Mouse (Mus musculus) liver, postnatal 0 days (tissue): Measurements from ENCODE around the gene Mrvi1.

Source experiments
- CTCF ChIP-seq: sonication (generic); IDR thresholded peaks from 2 replicates; pipeline ENCODE4 v1.5.1; 2016; ENCODE audit warnings: antibody characterized with exemption, low read depth
- EP300 ChIP-seq: IDR thresholded peaks from 2 replicates; pipeline ENCODE4 v1.6.1; 2016; ENCODE audit warnings: antibody characterized with exemption, low read depth, mild to moderate bottlenecking

GRCm38 (mm10) chr7:111024912-111025311, 42.7 kb upstream of the Mrvi1 start:
- no peak for TF ChIP-seq CTCF
- no peak for TF ChIP-seq EP300
